Mouse (Mus musculus): ENCODE measurements around the gene Smok3b. TPM values are rescaled to one million over a fixed set of nuclear protein-coding genes. Genes with fewer than 3 reads are reported as not detected.
"Not testable (repeated sequence)": the region's sequence is repeated elsewhere in the genome, so short reads cannot be mapped to it uniquely, and the experiment has no call there.

Gene Smok3b
- polyA plus RNA-seq, 1 experiment from 2014 or later, result not detected

DNA sequence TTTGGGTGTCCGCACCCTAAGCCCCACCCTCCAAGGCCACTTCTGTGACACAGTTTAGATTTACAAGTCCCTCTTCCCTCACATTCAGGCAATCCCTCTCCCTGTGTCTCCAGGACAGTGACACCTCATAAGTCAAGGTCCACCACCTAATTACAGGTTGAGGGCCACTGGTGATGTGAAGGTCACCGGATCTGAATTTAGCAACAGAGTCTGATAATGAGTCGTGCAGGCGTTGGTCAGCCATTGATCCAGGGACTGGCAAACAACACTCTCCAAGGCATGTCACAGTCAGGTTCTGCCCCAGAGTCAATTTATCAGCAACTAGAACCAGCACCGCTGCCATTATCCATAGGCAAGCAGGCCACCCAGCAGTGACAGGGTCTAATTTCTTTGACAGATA, 8.8 kb upstream of the Smok3b start:
- ATAC-seq, result no peak
- Histone ChIP-seq H3K4me1 (ENCODE audit: control insufficient read depth, insufficient read depth, low read depth, low read length) (no peaks in the 10 kb centered on the region), H3K9me3 (ENCODE audit: control insufficient read depth, low read length) (no peaks in the 10 kb centered on the region), H3K36me3 (ENCODE audit: control insufficient read depth, insufficient read depth, low read length) (no peaks in the 10 kb centered on the region), H3K9ac (ENCODE audit: low read depth, low read length) (no peak overlapping the region), H3K4me2 (ENCODE audit: low read length) (no peak overlapping the region), H3K27me3 (replicated peaks; ENCODE audit: control insufficient read depth, insufficient read depth, low read length) (no peaks in the 10 kb centered on the region), H3K27ac (ENCODE audit: low read depth, low read length) (no peak overlapping the region), H3K4me3 (ENCODE audit: low read length) (no peak overlapping the region)
- WGBS, result 93% methylated on average over 5 of the region's 5 CpGs

DNA sequence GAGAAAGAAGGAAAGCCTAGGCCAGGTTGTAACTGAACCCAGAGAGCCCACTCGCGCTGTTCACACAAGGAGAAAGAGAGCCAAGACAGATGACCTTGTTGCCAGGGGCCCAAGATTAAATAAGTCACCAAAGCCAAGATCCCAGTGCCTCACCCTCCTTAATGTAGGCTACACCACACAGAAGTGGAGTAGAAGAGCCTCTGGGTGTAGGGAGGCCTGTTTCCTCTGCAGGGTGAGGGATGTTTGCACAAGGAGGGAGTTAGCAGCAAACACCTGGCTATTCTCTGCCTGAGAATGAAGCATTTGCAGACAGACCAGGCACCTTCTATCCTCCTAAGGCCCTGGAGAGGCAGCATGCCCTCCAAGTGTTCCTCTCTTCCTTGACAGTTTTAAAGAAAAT, 4.7 kb upstream of the Smok3b start:
- H3K27me3 ChIP-seq (replicated peaks; ENCODE audit: control insufficient read depth, insufficient read depth, low read length), result no peaks in the 10 kb centered on the region
- H3K9me3 ChIP-seq (ENCODE audit: control insufficient read depth, low read length), result no peaks in the 10 kb centered on the region
- H3K9ac ChIP-seq (ENCODE audit: low read depth, low read length), result no peak overlapping the region
- H3K4me3 ChIP-seq (ENCODE audit: low read length), result no peak overlapping the region
- H3K4me1 ChIP-seq (ENCODE audit: control insufficient read depth, insufficient read depth, low read depth, low read length), result no peaks in the 10 kb centered on the region
- no peaks in the 10 kb centered on the region for H3K36me3 ChIP-seq (ENCODE audit: control insufficient read depth, insufficient read depth, low read length)
- H3K4me2 ChIP-seq (ENCODE audit: low read length), result no peak overlapping the region
- H3K27ac ChIP-seq (ENCODE audit: low read depth, low read length), result no peak overlapping the region
- WGBS, result 86% methylated on average over 2 of the region's 2 CpGs
- ATAC-seq, result no peak

DNA sequence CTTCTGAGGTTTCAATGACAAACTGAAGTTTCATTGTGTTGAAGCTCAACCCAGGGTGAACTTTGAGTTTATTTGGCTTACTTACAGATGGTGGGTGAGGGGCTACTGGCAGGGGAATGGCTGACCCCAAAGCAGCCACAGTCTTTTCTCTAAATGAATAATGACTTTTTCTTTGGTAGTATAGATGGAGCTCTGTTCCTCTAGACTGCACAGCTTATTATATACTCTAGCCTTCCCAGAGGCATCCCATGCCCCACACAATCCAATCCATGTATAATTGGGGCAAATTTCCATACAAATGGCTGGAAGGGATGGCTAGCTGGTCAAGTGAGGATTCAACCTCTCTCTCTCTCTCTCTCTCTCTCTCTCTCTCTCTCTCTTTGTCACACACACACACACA, 4.2 kb upstream of the Smok3b start:
- Histone ChIP-seq H3K27ac (ENCODE audit: low read depth, low read length) (no peak overlapping the region), H3K4me2 (ENCODE audit: low read length) (no peak overlapping the region), H3K4me3 (ENCODE audit: low read length) (no peak overlapping the region), H3K27me3 (replicated peaks; ENCODE audit: control insufficient read depth, insufficient read depth, low read length) (no peaks in the 10 kb centered on the region), H3K9me3 (ENCODE audit: control insufficient read depth, low read length) (no peaks in the 10 kb centered on the region), H3K4me1 (ENCODE audit: control insufficient read depth, insufficient read depth, low read depth, low read length) (no peaks in the 10 kb centered on the region), H3K36me3 (ENCODE audit: control insufficient read depth, insufficient read depth, low read length) (no peaks in the 10 kb centered on the region), H3K9ac (ENCODE audit: low read depth, low read length) (no peak overlapping the region)
- ATAC-seq, result no peak

DNA sequence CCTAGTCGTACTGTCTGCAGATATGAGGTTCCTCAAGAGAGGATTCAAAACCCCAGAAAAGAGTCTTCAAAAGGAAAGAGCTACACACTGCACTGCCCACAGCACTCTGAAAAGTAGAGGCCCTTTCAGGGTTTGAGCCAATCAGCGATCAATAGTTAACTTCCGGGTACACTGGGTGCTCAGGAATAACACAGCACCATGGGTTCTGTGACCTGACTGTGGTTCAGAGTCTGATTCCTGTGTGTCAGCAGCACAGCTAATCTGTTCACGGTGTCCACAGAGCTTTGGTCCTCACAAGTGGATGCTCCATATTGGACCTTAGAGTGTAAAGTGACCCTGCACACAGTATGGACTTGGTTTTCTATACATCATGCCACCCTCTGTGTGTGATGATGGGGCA, 1.7 kb upstream of the Smok3b start:
- H3K4me2 ChIP-seq (ENCODE audit: low read length); H3K36me3 ChIP-seq (ENCODE audit: control insufficient read depth, insufficient read depth, low read length); ATAC-seq; H3K4me3 ChIP-seq (ENCODE audit: low read length); H3K27ac ChIP-seq (ENCODE audit: low read depth, low read length); H3K27me3 ChIP-seq (replicated peaks; ENCODE audit: control insufficient read depth, insufficient read depth, low read length); H3K9me3 ChIP-seq (ENCODE audit: control insufficient read depth, low read length); H3K4me1 ChIP-seq (ENCODE audit: control insufficient read depth, insufficient read depth, low read depth, low read length); H3K9ac ChIP-seq (ENCODE audit: low read depth, low read length): not testable (repeated sequence)
- 91% methylated on average over 3 of the region's 4 CpGs for WGBS

DNA sequence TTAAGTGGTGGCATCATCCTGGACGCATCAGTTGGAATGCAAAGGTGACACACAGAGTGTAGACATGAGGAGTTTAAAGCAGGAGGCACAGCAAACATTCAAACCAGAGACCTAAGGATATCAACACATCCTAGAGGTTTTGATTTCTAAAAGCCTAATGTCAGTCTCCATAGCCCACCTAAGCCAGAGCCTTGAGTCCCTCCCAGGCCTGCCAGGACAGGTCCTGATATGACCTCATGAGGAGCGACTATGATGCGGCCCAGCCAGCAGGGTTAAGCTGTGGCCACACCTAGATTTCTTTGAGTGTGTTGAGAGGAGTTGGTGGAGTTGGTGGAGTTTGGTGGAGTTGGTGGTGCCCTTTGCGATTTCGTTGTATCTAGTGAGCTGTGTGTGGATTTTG, 31.7 kb downstream of the Smok3b start, which contains the start of gene Smok3c:
Gene Smok3c, plus strand, starts transcription at position 301 of the 400 bp plus-strand sequence.
- H3K4me2 ChIP-seq (ENCODE audit: low read length); H3K27ac ChIP-seq (ENCODE audit: low read depth, low read length); H3K4me3 ChIP-seq (ENCODE audit: low read length); ATAC-seq; H3K36me3 ChIP-seq (ENCODE audit: control insufficient read depth, insufficient read depth, low read length); H3K4me1 ChIP-seq (ENCODE audit: control insufficient read depth, insufficient read depth, low read depth, low read length); H3K27me3 ChIP-seq (replicated peaks; ENCODE audit: control insufficient read depth, insufficient read depth, low read length); H3K9ac ChIP-seq (ENCODE audit: low read depth, low read length); H3K9me3 ChIP-seq (ENCODE audit: control insufficient read depth, low read length): not testable (repeated sequence)
- WGBS, result no CpG with 5 or more reads among the region's 5 CpGs

DNA sequence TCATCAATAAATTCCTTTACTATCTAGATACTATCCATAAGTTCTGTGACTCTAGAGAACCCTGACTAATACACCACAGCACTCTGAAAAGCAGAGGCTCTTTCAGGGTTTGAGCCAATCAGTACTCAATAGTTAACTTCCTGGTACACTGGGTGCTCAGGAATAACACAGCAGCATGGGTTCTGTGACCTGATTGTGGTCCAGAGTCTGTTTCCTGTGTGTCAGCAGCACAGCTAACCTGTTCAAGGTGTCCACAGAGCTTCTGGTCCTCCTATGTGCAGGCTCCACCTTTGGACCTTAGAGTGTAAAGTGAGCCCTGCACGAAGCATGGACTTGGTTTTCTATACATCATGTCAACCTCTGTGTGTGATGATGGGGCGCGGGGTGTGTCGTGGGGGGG, 52.6 kb downstream of the Smok3b start:
- no peaks in the 10 kb centered on the region for H3K9me3 ChIP-seq (ENCODE audit: control insufficient read depth, low read length)
- WGBS, result 91% methylated on average over 4 of the region's 4 CpGs
- ATAC-seq, result no peak

DNA sequence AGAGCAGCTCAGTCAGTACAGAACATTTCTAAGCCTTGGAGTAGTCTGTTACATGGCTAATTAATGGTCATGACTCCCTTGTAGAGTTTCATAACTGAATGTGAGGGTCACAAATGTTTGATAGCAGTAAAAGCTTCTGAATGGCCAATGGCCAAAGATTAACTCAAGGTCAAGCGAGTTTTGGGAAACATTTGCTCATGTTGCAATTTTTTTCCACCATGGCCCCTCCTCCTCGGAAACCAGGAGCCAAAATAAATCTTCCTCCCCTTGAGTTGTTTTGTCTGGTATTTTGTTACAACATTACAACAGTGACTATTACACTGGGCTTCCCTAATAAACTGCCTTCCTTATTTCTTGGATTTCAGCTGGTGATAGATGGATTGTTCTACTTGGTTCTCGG, 54.5 kb downstream of the Smok3b start:
- H3K9me3 ChIP-seq (ENCODE audit: control insufficient read depth, low read length), result no peaks in the 10 kb centered on the region
- no peaks in the 10 kb centered on the region for H3K4me1 ChIP-seq (ENCODE audit: control insufficient read depth, insufficient read depth, low read depth, low read length)
- no peak overlapping the region for H3K27ac ChIP-seq (ENCODE audit: low read depth, low read length)
- WGBS, result 76% methylated on average over 3 of the region's 3 CpGs
- H3K27me3 ChIP-seq (replicated peaks; ENCODE audit: control insufficient read depth, insufficient read depth, low read length), result no peaks in the 10 kb centered on the region
- no peak overlapping the region for H3K4me3 ChIP-seq (ENCODE audit: low read length)
- no peaks in the 10 kb centered on the region for H3K36me3 ChIP-seq (ENCODE audit: control insufficient read depth, insufficient read depth, low read length)
- H3K4me2 ChIP-seq (ENCODE audit: low read length), result no peak overlapping the region
- no peak overlapping the region for H3K9ac ChIP-seq (ENCODE audit: low read depth, low read length)
- no peak for ATAC-seq

More for the DNA sequence above, 52.6 kb downstream of the Smok3b start:
- Histone ChIP-seq H3K36me3 (ENCODE audit: control insufficient read depth, insufficient read depth, low read length) (no peaks in the 10 kb centered on the region), H3K4me2 (ENCODE audit: low read length) (no peak overlapping the region), H3K27ac (ENCODE audit: low read depth, low read length) (no peak overlapping the region), H3K27me3 (replicated peaks; ENCODE audit: control insufficient read depth, insufficient read depth, low read length) (no peaks in the 10 kb centered on the region), H3K4me3 (ENCODE audit: low read length) (no peak overlapping the region), H3K4me1 (ENCODE audit: control insufficient read depth, insufficient read depth, low read depth, low read length) (no peaks in the 10 kb centered on the region), H3K9ac (ENCODE audit: low read depth, low read length) (no peak overlapping the region)

DNA sequence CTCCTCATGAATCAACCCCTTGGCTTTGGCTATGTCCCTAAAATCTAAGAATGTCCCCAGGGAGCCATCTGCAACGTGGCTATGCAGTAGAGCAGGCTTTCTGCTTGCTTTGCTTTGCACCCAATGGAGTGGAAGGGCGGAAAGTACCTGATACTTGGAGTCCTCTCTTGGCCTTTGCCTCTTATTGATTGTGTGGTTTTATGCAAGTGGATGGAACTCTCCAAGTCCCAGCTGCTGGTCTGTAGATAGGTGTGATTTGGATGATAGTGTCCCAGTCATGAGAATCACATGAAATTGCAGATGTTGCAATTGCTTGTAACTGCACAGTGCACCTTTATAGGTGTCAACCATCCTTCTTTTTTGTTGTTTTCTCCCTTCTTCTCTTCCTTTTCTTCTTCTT, 54.9 kb downstream of the Smok3b start:
- H3K4me2 ChIP-seq (ENCODE audit: low read length), result no peak overlapping the region
- 63% methylated on average over 2 of the region's 2 CpGs for WGBS
- no peak for ATAC-seq
- no peak overlapping the region for H3K4me3 ChIP-seq (ENCODE audit: low read length)
- H3K27me3 ChIP-seq (replicated peaks; ENCODE audit: control insufficient read depth, insufficient read depth, low read length), result no peaks in the 10 kb centered on the region
- no peaks in the 10 kb centered on the region for H3K4me1 ChIP-seq (ENCODE audit: control insufficient read depth, insufficient read depth, low read depth, low read length)
- H3K27ac ChIP-seq (ENCODE audit: low read depth, low read length), result no peak overlapping the region
- H3K36me3 ChIP-seq (ENCODE audit: control insufficient read depth, insufficient read depth, low read length), result no peaks in the 10 kb centered on the region
- H3K9me3 ChIP-seq (ENCODE audit: control insufficient read depth, low read length), result no peaks in the 10 kb centered on the region
- no peak overlapping the region for H3K9ac ChIP-seq (ENCODE audit: low read depth, low read length)

DNA sequence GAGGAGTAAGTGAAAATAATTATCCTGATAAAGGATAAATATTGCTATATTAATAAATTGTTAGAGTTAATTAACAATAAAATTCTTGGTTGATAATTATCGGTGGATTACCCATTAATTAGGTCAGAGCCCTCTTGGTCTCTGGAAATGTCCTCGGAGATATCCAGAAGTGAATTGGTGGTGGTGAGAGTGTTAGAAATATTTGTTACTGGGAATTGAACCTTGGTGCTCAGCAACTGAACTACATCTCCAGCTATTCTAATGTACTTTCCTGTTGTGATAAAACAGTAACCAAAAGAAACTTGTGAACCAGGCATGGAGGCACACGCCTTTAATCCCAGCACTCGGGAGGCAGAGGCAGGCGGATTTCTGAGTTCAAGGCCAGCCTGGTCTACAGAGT, 59.2 kb downstream of the Smok3b start:
- Histone ChIP-seq H3K27ac (ENCODE audit: low read depth, low read length) (no peak overlapping the region), H3K9me3 (ENCODE audit: control insufficient read depth, low read length) (no peaks in the 10 kb centered on the region), H3K4me3 (ENCODE audit: low read length) (no peak overlapping the region), H3K36me3 (ENCODE audit: control insufficient read depth, insufficient read depth, low read length) (no peaks in the 10 kb centered on the region), H3K27me3 (replicated peaks; ENCODE audit: control insufficient read depth, insufficient read depth, low read length) (no peaks in the 10 kb centered on the region), H3K4me2 (ENCODE audit: low read length) (no peak overlapping the region), H3K9ac (ENCODE audit: low read depth, low read length) (no peak overlapping the region), H3K4me1 (ENCODE audit: control insufficient read depth, insufficient read depth, low read depth, low read length) (0 out of 2 replicates have a peak, but pooled peaks cover 2% of the 10 kb centered on the region)
- ATAC-seq, result no peak
- 93% methylated on average over 5 of the region's 5 CpGs for WGBS

DNA sequence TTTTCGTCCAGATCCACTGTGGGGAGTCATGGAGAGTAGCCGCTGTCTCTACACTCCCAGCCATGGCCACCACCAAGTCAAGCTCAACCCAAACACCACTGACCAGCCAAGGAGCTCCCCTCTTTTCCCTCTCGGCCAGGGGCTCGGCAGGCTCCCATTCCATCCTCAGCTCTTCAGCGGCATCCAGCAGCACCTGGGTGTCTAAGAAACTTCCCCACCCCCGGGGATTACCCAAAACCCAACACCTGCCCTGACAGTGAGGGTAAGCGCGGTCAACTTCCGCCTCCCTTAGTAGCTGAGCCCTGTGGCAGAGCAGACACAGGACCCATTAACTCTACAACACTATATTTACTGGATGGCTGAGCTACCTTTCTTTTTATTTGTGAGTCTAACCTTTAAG, 60.2 kb downstream of the Smok3b start:
- Histone ChIP-seq H3K27ac (ENCODE audit: low read depth, low read length) (no peak overlapping the region), H3K27me3 (replicated peaks; ENCODE audit: control insufficient read depth, insufficient read depth, low read length) (no peaks in the 10 kb centered on the region)
- no peak for ATAC-seq

More for the DNA sequence above, 60.2 kb downstream of the Smok3b start:
- Histone ChIP-seq H3K4me2 (ENCODE audit: low read length) (no peak overlapping the region), H3K9me3 (ENCODE audit: control insufficient read depth, low read length) (no peaks in the 10 kb centered on the region), H3K36me3 (ENCODE audit: control insufficient read depth, insufficient read depth, low read length) (no peaks in the 10 kb centered on the region), H3K9ac (ENCODE audit: low read depth, low read length) (no peak overlapping the region), H3K4me3 (ENCODE audit: low read length) (no peak overlapping the region), H3K4me1 (ENCODE audit: control insufficient read depth, insufficient read depth, low read depth, low read length) (peaks cover 8% of the 10 kb centered on the region)
- WGBS, result 90% methylated on average over 9 of the region's 9 CpGs

Data from hindbrain, embryonic 16.5 days (tissue).